Mouse (Mus musculus) G1E (cell line): ENCODE results near the gene Ugt1a10.

ENCODE experiments used
- CTCF ChIP-seq: IDR thresholded peaks from 2 replicates; pipeline ENCODE4 v1.5.1; 2012; ENCODE audit warnings: low read depth, low read length, inconsistent platforms, mixed read lengths
- GATA1 ChIP-seq: IDR thresholded peaks from 2 replicates; pipeline ENCODE4 v1.6.1; 2012; ENCODE audit warnings: borderline replicate concordance, low read length, inconsistent platforms, mixed read lengths
- POLR2AphosphoS5 ChIP-seq: IDR thresholded peaks from 2 replicates; pipeline ENCODE4 v1.6.1; 2012; ENCODE audit warnings: low read depth, low read length, inconsistent platforms; ENCODE audit not compliant: insufficient replicate concordance
- TAL1 ChIP-seq: conservative IDR thresholded peaks from 2 replicates; pipeline ENCODE4 v1.6.1; 2012; ENCODE audit warnings: low read depth, low read length, inconsistent platforms, mixed read lengths

DNA sequence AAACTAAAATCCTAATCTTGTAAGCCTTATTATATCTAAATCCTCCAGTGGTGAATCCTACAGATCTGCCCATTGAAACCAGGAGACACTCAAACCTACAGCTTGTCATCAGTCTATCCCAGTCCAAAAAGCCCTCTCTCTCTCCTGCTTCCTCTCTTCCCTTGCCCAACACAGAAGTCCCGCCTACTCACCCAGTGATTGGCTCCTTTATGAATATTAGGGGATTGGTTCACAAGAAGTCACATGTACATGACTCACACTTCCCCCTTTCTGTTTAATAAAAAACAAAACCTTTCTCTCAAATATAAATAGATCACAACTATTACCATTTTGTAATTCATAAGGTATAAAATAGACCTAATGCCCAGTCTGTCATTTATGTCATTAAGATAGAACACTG is 21.9 kb downstream of the Ugt1a10 start:
- TF ChIP-seq CTCF (no peak), GATA1 (no peak), TAL1 (no peak), POLR2AphosphoS5 (no peak)
